Mouse (Mus musculus): Measurements from ENCODE around the gene Dclk3.

DNA sequence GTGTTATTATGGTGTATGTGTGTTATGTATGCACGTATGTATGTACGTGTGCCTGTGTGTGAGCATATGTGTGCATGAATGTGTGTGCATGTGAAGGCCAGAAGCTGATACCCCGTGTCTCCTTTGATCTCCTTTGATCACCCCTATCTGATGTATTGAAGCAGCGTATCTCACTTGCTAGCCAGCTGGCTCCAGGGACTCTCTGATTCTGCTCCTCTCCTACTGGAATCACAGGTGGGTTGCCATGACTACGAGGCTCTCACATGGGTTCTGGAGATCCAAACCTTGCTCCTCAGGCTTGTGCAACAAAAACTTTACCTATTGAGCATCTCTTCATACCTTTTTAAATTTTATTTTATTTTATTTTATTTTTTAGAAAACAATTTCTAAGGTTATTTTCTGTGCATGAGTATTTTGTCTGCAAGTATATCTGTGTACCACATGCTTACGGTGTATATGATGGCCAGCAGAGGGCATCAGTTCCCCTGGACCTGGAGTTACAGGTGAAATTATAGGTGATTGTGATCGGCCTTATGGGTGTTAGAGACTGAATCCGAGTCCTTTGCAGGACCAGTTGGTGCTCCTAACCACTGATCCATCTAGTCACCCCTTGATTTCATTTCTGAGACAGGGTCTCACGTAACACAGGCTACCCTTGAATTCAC is 10.9 kb upstream of the Dclk3 start:
- TF ChIP-seq CTCF (IDR thresholded peaks at IDR 0.05; ENCODE audit: low read depth, low read length) (no peak), POLR2A (IDR thresholded peaks at IDR 0.05; ENCODE audit: insufficient read depth, low read length) (no peak), EP300 (IDR thresholded peaks at IDR 0.05; ENCODE audit: insufficient read depth, low read depth, low read length) (no peak)

Data from ES-Bruce4 (cell line).